Mouse (Mus musculus) G1E (cell line): ENCODE data around the gene Ppp2r5b.

Experiments
- CTCF ChIP-seq: IDR thresholded peaks from 2 replicates; pipeline ENCODE4 v1.5.1; 2012; ENCODE audit warnings: low read depth, low read length, inconsistent platforms, mixed read lengths
- GATA1 ChIP-seq: IDR thresholded peaks from 2 replicates; pipeline ENCODE4 v1.6.1; 2012; ENCODE audit warnings: borderline replicate concordance, low read length, inconsistent platforms, mixed read lengths
- GATA2 ChIP-seq: IDR thresholded peaks from 2 replicates; pipeline ENCODE4 v1.6.1; 2012; ENCODE audit warnings: low read depth, low read length, inconsistent platforms, borderline replicate concordance
- POLR2AphosphoS5 ChIP-seq: IDR thresholded peaks from 2 replicates; pipeline ENCODE4 v1.6.1; 2012; ENCODE audit warnings: low read depth, low read length, inconsistent platforms; ENCODE audit not compliant: insufficient replicate concordance
- TAL1 ChIP-seq: conservative IDR thresholded peaks from 2 replicates; pipeline ENCODE4 v1.6.1; 2012; ENCODE audit warnings: low read depth, low read length, inconsistent platforms, mixed read lengths

GRCm38 (mm10) chr19:6182534-6182933 lies 53.1 kb downstream of the Ppp2r5b start:
- TF ChIP-seq CTCF (no peak), GATA1 (no peak), POLR2AphosphoS5 (no peak), TAL1 (no peak), GATA2 (no peak)
